Mouse (Mus musculus): ENCODE measurements around the gene Grin2a.

- TF ChIP-seq CTCF (conservative IDR thresholded peaks at IDR 0.05; ENCODE audit: insufficient read depth, insufficient read length, low read depth, low read length) (no peak), POLR2A (IDR thresholded peaks at IDR 0.05; ENCODE audit: low read depth, low read length) (no peak)
Observed at GRCm38 (mm10) chr16:9954266-9954665, 41.1 kb downstream of the Grin2a start.
